Mouse (Mus musculus) c-Kit-positive CD71-positive TER-119-positive erythroid progenitor cells, embryonic 14.5 days (primary cell): ENCODE results near the gene Cinp.

Experiments
- DNase-seq: peaks from one replicate; pipeline ENCODE4 v3.0.0-alpha.2; 2013; ENCODE audit warnings: low spot score

The Cinp gene

DNA sequence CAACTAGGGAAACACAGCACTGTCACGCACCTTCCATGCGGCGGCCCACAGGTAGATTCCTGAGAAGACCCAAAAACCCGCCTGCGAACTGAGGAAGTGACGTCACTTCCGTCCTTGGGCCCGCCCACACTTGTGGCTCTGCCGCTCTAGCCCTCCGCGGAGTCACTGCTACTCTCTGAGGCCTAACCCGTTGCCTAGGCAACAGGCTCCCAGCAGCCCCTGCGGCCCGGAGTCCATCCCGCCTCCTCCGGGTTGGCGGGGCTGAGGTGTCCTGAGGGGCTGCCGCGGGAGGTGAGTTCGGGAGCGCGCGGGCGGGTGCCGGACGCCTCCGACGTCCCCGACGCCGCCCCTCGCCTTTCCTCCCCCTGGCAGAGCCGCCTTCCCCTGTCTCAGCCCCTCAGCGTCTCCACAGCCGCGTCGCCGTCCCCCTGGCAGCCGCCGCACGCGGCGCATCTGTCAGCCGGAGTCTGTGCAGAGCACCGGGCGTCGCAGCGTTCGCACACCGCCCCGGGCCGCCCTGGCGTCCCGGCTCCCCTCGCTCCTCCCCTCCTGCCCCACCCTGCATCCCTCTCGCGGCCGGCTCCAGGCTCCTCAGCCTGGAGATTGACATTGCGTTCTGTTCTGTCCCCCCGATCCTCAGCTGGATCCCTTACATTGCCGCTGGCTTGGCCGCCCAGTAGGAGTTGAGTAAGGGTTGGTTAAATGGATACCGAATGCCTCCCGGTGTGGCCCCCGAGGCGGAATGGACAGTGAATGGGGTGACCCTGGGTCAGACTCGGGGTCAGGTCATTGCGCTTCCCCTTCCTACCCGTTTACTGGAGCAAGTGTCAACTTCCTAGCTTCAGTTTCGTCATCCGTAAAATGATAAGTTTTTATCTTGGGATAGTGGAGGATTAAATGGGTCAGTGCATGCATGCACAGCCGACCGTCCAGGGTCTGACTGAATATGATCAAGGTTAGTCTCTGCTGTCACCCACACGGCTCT is at the start of gene Cinp, which contains the start of gene Tecpr2:
Cinp (minus strand) TSS at position 110 of the 985 bp plus-strand sequence.
Tecpr2 (plus strand) TSS at position 229 of the 985 bp plus-strand sequence.
- DNase-seq, result peak; percentile 96

DNA sequence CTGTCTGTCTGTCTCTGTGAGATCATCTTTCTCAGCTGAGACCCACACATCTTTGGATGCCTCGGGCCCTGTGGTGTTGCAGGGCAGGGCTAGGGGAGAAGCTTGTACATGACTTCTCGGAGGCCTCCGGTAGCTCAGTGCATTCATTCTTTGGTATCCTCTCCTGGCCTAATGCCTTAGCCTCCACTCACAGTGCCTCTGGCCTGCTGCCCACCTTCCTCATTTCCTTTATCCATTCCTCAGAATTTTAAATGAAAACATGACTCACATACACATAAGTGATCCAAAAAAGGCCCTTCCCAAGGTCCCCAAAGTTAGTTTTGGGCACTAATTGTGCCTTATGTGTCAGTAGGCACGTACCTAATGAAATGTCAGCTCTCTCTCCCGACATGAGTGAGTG is 48.6 kb upstream of the Cinp start:
- DNase-seq, result no peak

DNA sequence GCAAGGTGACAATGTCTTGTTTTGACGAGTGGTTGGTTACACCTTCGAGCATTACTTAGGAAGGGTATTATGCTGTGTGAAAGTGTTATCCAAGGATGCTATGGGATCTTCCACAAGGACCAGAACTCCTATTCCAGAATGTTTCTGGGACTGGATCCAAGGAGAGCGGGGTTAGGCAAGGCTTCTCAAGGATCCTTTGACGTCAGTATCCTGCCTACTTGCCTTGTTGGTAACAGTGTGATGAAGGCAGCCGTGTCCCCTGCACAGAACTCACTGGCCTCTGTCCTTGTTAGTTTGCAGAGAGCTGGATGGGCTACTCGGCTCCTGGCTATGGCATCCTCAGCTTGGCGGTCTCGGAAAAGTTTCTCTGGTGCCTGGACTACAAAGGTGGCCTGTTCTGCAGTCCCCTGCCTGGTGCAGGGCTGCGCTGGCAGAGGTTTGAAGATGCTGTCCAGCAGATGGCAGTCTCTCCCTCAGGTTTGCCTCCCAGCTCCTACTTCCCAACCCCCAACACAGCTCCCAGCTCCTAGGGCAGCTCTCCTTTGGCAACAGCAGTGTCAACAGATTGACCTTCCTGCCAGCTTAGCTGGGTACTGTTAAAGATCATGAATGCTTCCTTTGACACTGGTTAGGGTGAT is 47.2 kb upstream of the Cinp start:
- DNase-seq, result peak; percentile 78

DNA sequence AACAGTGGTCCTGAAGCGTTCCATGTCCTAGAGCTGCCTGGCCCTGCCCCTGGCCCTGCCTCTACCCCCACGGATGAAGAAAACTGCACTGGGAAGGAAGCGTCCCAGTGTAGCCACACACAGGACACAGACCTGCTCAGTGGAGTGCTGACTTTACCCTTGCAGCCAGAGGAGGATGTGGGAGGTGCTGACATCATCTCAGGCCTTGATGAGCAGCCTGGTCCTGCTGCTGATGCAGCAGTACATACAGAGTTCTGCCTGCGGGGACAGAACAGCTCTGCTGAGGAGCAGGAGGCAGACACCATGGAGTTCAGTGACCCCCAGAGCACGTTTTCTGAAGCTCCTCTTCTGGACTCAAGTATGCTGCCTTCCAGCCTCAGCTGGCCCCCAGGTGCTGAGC is 43.9 kb upstream of the Cinp start:
- no peak for DNase-seq

DNA sequence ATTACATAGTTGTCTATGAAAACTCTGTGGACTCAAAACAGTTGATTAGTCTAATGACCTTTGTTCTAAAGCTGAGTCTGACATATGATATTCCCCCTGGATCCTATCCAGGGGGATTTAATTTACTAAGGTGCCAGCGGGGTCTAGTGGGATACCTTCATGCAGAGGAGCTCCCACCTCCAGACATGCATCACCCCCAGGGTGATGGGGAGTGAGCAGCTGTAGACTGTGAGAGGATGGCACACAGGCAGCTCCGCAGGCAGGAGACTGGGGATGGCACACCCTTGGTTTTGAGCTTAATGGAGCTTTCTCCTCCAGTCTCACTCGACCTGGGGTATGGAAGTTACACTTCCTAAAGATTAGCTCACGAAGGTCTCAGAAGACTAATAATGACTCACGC is 32.6 kb upstream of the Cinp start:
- DNase-seq, result no peak

DNA sequence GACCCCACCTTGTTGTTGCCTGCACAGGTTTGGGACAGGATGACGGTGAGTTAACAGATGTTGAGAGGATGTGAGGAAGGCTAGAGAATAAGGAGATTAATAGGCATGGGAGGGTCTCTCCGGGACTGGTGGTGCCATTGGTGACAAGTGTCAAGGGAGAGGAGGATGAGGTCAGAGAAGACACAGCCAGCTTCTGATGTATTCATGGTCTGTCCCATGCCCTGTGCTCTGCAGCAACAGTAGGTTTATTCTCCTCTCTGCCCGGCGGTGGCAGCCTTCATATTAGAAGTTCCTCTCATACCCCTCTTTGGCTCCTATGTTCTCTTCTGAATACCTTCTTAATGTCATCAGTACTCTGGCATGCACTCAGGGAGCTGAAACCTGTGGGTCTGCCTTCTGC is 31.3 kb upstream of the Cinp start:
- DNase-seq, result no peak

DNA sequence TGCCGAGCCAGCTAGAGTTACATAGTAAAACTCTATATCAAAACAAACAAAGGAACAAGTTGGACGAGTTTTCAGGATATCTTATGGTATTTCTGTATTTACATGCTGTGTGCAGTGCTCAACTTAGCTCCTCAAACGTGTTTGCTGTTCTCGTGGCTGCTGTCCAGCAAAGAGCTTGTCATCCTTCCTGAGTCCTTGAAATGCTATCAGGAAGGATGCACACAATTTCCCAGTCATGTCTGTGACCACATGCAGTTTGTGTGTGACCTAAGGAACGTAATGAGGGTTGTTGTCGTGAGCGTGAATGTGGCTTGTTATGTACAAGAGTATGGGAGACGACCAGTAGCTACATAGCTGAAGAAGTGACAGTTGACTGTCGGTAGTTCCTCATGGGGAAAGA is 26.8 kb upstream of the Cinp start:
- no peak for DNase-seq

DNA sequence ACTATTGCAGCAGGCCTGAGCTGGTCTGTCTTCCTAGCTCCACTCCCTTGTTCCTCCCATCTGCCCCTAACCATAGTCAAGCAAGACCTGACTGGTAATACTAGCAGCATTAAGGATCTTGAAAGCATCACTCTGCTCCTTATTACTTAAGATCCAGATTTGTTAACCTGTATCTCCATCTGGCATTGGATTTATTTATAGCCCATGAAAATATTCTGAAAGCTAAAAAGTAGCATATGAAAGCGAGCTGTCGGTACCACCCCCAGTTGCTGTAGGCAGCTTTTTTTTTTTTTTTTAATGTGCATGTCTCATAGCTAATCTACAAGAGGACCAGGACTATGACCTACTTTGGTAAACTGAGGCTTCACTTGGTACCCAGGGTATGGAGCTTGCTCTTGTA is 21.0 kb upstream of the Cinp start:
- DNase-seq, result no peak

DNA sequence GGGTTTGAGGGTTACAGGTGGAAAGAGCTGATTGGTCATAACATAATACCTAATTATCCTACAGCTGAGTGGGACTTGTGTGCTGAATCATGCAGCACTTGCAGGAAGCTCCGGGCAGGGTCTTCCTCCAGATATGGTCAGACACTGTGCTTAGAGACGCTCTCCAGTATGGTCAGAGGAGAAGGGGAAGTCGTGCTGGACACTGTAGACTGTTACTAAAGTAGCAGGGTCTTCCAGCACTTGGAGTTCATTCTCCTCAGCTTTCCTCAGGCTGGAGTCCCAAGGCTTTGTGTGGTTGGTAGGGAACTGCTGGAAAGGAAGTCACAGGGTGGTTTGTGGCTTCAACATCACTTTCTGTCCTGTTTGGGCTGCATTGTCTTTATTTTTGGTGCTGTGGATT is 18.9 kb upstream of the Cinp start:
- no peak for DNase-seq

DNA sequence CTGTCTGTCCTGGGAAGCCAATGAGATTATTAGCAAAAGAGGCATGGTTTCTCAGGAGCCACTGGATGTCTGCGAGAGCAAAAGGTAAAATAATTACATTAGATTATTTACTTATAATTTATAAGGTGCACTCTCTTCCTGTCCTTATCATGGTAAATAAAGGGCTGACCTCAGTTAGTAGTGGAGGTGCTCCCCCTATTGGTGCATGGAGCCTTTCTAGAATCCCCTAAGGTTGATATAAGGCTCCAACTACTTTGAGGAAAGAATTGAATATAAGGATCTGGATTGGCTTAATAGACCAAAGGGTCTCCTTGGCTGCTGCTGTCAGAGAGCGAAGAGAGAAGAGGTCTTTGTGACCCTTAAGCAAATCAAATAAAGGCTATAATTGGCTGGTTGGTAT is 14.6 kb upstream of the Cinp start:
- peak; percentile 48 for DNase-seq

DNA sequence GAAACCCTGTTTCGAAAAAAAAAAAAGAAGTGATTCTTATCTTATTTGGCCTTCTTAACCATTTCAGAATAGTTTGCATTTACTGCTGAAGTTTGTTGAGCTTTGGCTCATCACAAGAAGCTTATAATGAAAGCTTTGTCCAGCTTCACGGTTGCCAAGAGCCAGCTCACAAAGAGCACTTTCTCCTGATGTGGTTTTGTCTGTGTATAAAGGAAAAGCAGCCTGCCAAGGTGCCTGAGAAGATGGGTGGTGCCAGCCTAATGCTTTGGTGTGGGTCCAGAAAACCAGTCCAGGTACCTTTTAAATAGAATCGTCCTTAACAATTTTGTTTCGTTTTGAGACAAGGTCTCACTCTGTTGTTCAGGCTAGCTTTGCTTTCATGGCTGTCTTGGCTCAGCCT is 13.2 kb upstream of the Cinp start:
- DNase-seq, result no peak

DNA sequence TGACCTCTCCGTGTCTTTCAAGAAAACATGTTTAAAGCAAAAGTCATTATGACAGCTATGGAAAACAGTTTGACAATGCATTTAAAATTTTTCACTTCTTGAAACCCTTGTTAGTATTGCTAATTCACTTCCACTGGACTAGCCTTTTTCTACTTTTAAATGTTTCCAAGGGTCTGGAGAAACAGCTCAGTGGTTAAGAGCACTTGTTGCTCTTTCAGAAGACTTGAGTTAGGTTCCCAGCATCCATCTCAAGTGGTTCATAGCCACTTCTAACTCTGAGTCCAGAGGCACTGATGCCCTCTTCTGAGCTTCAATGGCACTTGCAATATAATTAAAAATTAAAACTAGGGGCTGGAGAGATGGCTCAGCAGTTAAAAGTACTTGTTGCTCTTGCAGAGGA is 2.9 kb upstream of the Cinp start:
- DNase-seq, result no peak

DNA sequence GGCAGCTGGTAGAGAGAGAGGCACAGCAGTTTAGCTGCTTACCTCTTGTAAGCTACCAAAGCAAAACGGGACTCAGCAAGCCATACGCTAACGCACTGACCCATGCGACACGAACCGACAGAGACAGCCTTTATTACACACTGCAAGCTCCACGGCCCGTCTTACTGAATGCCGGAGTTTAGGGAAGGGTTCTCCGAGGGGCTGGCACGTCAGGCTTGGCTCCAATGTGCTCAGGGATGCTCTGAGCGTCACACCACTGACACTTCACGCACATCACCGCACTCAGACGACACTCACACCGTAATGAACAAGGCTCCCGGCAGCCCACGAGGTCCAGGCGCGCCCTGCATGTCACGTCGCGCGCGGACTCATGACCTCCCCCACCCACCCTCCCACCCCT is 339 bp downstream of the Cinp start:
- peak; percentile 37 for DNase-seq

DNA sequence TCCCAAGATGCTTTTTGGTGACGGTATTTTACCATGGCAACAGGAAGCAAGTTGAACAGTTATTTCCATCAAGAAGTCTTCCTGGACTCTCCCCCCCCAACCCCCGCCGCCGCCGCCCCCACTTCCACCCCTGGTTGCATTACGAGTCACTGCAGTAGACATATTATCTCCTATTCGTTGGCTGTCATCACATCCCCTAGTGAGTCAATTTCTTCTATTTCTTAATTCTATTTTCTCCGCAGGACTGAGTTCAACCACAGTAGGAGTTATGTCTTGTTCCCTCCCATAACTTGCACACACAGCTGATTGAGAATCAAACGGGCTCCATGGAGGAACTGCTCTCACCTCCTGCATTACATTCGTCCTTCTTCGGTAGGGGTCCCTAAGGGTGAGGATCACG is 839 bp downstream of the Cinp start:
- peak; percentile 13 for DNase-seq

DNA sequence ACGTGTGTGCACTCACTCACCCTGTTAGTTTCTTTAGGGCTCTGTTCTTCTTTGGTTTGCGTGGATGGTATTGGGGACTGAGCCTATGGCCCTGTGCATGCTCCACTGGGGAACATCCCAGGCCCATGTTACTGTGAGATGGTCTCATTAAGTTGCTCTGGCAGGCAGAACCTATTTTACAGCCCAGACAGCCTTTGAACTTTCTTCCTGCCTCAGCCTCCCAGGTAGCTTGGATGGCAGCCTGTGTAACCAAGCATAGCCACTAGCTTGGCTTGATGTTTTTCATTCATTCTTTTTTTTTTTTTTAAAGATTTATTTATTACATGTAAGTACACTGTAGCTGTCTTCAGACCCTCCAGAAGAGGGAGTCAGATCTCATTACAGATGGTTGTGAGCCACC is 3.7 kb downstream of the Cinp start:
- DNase-seq, result no peak

DNA sequence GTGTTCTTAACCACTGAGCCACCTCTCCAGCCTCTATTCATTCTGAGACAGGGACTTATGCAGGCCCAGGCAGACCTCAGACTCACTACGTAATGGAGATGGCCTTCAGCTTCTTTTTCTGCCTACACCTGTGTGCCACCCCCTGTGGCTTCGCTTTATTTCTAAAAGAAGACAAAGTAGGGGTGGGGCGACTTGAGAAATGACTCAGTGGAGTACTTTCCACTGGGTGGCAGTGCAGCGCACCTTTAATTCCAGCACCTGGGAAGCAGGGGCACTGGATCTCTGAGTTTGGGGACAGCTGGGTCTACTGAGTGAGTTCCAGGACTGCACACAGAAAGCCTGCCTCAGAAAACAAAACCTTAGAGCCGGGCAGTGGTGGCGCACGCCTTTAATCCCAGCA is 6.7 kb downstream of the Cinp start:
- no peak for DNase-seq

DNA sequence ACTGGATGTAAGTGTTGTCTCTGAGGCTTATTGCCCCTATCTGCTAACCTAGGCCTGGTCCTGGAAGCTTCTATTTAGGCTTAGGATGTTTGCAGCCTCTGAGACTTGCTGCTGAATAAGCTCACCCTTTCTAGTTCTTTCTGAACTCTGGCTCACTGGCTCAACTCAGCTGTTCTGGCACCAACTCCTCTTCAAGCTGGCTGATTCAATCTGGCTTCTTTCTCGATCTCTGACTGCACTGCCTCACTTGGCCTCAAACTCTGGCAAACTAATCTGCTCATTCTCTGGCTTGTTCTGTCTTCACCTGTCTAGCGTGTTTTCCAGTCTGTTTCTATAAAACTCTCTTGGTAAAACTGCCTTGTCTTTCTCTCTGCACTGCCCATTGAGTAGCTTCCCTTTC is 13.6 kb downstream of the Cinp start:
- no peak for DNase-seq

DNA sequence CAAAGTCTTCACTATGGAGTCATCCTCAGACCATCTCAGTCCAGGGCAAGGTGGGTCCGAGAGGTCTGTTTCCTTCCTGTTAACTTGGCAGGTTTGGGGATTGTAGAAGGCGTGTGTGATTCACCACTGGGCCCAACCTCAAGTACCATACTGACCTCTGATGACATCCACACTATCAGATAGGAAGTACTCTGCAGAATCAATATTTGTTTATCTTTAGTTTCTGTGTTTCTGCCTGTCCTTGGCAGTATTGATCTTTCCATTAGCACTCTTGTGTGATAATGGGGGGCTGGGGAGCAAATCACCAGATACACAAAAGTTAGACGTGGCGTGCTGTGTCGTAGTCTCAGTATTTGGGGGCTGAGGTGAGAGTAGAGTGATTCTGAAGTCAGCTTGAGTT is 17.7 kb downstream of the Cinp start:
- DNase-seq, result no peak

DNA sequence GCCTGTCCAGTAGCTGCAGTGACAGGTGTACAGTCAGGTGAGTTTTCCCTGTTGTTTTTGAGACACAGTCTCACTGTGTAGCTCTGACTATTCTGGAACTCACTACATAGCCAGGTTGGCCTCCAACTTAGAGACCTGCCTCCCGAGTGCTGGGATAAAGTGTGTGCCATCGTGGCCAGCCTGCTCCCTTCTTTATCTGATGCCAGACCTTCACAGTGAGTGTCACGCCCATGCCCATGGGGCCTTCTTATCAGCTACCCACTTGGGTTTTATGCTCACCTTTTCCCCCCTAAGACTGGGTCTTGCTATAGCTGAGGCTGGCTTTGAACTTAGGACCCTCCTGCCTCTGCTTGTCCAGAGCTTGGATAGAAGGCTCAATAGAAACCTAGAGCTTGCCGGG is 18.8 kb downstream of the Cinp start:
- DNase-seq, result peak; percentile 48

DNA sequence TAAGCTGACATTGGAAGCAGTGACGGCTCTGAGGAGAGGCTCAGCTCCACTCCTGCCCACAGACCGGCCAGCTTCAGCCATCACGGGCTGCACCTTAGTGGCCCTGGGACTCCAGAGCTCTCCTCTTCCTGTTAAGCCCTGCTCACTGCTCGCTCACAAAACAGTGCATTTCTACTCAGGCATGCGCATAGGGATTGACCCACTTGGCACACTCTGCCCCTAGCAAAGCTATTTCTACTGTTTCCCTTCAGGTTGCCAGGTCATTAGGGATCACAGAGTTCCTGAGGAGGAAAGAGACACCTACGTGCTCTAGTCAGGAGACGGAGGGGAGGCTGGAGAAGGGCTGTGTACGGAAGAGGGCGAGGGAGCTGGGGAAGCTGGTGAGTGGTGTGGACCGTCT is 23.0 kb downstream of the Cinp start:
- DNase-seq, result no peak

DNA sequence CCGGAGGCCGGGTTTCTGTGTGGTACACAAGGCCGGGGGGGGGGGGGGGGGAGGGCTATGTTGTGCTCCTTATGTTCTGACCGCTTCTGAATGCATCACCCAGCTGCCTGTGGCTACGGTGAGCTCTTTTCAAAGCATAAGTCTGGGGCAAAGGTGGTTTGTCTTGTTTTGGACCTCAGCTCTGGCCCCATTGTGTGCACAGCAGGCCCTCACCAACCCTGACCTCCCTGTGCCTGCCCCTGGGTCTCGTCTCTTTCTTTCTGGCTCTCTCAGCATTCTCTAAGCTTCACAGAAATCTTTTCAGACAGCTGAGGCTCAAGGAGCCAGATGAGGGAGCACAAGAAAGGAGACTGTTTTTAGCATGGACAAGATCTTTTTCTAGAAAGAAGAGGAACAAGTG is 23.4 kb downstream of the Cinp start:
- no peak for DNase-seq

DNA sequence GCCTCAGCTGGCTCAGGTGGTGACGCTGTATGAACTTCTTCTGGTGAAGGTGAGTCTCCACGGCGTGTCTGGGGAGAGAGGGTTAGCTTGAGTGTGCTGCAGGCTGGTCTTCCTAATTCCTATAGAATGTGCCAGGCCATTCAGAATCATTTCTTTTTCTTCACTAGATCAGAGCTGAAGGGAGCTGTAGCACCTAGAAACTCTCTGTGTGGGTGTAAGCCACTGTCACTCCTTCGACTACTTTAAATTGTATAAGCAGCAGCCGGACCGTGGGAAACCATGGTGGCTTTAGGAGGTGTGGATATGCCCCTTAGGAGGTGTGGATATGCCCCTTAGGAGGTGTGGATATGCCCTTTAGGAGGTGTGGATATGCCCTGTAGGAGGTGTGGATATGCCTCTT is 24.9 kb downstream of the Cinp start:
- no peak for DNase-seq

DNA sequence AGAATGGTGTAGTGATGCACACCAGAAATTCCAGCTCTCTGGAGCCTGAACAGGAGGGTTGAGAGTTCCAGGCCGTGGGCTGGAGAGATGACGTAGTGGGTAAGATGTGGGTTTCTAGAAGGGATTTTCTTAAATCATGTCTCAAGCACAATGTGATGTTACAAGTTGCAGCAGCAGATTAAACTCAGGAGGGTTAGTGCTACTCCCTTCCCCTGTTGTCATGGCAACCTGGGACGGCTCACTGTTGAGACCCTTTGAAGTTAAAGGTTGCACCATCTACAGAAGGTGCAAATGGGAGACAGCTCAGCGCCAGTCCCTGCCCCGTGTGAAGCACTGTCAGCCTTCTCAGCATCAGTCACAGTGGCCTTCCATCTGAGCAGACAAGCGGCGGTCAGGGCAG is 27.7 kb downstream of the Cinp start:
- DNase-seq, result no peak

DNA sequence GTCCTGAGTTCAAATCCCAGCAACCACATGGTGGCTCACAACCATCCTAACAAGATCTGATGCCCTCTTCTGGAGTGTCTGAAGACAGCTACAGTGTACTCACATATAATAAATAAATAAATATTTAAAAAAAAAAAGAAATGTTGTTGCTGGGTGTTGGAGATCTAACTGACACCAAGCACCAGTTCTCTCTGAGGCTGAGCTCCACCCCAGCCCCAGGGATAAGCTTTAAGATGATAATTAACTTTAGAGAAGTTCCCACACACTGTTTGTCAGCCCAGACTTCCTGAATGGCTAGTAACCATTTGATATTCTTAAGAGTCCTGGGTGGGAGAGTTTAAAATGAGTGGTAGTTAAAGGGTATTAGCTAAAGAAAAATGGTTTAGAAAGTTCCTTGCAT is 28.7 kb downstream of the Cinp start:
- DNase-seq, result no peak
